Mouse (Mus musculus) cerebellum, adult 9-11 months (tissue): ENCODE results near the gene Hspb3.

Source experiments
- DNase-seq: peaks from one replicate; pipeline ENCODE4 v3.0.0; 2022

Hspb3 gene

DNA sequence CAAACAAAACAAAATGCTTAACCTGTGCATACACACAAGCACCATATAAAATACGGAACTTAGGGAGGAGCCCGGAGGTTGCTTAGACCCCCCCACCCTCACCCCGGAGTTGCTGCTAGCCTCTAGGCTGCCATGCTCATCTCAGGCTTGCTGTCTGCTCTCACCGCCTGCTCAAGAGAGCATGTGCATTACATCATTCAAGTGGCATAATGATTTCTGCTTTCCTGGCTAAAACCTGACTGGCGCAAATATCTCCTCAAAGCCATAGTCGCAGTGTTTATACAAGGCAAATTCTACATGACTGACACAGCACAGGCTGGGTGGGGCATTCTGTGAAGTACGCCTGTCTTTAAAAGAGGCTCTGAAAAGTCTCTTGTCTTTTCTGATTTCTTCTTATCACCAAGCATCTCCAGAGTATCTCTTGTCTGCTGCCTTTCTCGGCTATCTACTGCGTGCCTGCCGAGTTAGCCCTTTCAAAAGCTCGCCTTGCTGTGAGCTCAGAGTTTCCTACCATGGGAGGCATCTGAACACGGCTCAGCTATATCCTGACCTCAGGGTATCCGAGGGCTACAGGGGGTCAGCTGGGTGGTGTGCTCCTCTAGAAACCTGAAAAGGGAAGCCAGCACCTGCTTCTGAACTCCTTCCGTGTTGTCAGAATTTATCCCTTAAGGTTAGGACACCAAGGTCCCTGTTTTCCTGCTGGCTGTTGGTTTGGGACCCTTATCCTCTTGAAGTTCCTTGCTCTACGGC is 28.6 kb downstream of the Hspb3 start:
- no peak for DNase-seq

DNA sequence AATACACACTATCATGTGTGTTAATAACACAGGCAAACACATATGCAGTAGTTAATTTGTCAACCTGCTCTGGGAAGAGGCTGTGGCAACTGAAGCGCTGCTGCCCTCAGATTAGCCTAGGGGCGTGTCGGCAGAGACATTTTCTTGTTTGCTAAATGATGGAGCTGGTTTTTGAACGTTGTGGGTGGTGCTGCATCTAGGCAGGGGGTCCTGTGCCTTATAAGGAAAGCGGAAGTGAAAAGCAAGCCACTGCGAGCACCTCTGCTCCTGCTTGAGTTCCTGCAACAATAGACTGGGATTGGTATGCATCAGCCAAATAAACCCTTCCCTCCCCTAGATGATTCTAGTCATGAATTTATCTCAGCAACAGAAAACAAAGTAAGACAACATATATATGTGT is 31.0 kb downstream of the Hspb3 start:
- no peak for DNase-seq

DNA sequence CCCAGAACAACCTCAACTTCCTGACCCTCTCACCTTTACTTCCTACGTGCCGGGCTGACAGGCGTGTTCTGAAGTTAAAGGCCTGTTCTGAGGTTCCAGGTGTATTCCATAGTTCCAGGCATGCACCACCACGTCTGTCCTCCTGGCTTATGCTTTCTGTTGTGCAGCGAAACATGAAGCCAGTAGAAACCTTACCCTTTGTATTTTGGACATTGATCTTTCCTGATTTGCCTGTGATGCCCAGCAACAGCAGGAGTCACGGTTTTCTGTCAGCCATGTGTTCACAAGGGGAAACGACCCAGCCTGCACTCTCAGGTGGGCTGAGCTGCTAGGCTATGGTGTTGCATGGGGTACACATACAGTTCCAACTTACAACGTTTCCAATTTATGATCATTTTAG is 35.9 kb downstream of the Hspb3 start:
- DNase-seq, result no peak

DNA sequence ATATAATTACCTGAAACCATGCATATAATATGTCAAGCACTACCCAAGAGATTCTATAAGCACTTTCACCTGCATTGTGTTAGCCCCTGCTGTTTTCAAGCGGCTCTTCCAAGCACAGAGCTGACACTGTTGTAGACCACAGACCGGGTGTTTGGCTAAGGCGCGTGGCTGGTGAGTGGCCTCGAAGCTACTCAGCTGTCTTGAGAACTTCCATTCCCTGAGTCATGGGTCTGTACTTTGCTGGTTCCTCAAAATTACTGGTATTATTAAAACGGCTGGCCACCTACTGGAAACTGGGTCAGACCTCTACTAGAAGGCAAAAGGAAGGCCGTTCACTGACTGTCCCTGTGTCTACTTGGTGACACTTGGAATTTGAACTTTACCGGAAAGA is 40.6 kb downstream of the Hspb3 start:
- DNase-seq, result no peak

DNA sequence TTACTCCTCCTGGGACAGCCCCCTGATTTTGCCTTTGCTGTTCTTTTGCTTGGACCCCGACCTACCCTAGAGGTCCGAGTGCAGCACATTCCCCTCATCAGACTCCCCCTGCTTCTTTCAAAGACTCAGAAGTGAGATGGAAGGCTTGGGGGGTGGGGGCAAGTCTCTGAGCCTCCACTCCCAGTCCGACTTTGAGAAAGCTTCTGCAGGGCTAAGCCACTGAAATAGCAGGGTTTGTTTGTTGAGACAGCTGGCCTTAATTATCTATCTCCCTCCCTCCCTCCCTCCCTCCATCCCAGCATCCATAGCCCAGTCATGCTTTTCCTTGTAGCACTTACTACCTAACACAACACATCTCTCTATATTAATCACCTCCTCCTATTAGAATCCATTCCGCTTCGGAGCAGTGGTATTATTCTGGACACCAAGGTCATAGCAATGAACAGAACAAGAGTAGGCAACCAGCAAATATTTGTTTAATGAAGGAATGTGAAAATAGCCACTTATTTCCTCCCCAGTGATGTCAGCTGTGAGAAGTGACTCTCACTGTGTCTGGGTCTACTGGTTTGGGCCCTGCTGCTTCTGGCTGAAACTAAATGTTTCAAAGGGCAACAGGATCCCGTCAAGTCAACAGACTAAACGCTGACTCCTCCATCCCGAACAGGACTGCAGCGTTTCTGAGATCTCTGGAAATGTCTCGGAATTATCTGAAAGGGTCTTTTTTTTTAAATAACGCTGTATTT is 41.2 kb downstream of the Hspb3 start:
- DNase-seq, result no peak

DNA sequence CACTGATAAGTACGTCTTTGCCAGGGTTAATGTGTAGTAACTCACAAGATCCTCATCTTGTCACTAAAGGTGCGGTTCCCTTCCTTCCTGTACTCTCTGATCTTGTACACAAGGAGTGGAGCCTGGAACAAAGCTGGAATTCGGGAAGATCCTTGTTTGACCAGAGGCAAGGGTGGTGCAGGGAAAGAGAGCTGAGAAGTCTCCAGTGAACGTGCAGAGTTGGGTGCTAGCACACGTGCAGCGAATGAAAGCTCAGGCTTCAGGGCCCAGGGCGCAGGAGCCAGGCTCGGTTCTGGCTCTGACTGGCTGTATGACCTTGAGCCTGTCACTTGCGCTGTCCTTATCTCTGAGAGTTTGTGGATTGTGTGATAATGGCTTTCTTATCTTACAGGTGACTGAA is 44.5 kb downstream of the Hspb3 start:
- no peak for DNase-seq

DNA sequence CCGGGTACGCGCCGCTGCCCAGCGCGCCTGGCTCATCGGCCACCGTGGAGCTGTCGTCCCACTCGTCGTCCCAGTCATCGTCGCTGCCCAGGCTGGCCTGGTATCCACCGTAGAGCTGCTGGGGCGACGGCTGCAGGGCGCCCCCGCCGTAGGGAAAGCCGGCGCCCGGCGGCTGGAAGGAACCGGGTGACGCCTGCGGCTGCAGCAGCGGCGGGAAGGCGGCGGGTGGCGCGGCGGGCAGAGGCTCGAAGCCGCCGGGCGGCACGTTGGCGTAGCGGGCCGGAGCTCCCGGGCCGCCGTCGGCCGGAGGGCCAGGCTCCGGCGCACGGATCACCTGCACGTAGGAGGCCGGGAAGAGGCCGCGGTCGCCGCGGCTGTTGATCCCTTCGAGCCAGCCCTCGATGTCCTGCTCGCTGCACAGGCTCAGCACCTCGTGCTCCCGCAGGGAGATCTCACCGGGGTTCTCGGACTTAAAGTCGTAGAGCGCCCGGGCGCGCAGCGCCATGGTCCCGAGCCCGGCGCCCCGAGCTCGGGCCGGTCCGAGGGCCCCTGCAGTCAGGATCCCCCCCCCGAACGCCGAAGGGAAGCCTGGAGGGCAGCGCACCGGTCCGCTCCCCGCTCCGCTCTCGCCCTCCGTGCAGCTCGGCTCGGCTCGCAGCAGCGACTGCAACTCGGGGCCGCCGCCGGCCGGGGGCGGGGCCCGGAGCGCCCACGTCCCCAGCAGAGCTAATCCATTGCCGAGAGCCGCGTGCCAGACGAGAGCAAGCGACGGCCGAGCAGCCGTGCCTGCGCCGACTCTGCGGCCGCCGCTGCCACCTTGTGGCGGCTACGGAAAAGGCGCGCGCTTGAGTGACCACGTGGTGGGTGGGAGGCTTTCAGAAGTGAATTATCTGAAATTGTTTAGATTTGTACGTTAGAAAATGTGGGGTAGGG is 45.3 kb downstream of the Hspb3 start, which contains the start of gene Snx18:
TSS of gene Snx18 (minus strand) at position 674 of the 933 bp plus-strand sequence.
- peak; percentile 92 for DNase-seq

DNA sequence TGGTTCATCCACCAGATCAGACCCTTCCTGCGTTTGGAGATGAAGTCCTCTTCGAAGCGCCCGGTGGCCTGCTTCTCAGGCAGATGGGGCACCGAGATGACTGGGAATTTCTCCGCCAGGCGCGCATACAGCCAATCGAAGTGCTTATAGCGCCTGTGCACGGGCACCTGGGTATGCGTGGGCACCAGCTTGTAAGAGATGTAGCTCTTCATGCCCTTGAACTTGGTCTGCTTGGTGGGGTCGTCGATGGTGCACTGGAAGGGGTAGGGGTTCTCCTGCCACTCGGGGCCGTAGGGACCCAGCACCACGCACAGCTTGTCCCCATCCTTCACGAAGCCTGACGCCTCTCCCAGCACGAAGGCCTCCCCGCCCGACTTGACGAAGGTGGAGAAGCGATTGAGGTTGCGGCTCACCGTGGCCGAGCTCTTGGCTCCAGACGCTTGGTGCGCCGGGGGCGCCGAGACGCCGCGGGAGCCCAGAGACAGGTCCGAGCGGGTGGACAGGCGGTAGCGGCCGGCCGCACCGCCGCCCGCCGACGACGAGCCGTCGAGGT is 46.1 kb downstream of the Hspb3 start:
- no peak for DNase-seq

DNA sequence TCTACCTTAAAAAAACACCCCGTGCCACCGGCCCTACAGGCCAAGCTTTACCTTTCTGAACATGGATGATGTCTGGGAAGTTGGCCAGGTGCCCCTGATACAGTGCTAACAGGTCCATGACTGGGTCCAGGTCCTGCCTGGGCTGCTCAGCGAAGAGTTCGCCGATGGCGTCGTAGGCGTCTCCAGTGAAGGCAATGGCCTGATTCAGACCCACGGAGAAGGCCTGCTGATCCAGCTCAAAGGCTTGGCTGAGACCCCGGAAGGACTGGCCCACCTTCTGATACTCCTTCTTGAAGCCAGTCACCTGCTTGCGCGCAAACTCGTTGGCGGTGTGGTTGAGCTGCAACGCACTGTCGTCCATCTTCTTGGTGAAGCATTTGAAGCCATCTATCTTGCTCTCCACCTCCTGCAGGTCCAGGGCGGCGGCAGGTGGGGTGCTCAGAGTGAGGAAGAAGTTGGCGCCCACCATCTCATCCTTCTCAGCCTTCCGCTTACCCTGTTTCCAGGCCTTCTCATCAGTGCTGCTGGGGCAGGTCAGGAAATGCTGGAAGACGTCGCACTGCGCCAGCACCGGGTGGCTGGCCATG is 46.6 kb downstream of the Hspb3 start:
- DNase-seq, result peak; percentile 61

DNA sequence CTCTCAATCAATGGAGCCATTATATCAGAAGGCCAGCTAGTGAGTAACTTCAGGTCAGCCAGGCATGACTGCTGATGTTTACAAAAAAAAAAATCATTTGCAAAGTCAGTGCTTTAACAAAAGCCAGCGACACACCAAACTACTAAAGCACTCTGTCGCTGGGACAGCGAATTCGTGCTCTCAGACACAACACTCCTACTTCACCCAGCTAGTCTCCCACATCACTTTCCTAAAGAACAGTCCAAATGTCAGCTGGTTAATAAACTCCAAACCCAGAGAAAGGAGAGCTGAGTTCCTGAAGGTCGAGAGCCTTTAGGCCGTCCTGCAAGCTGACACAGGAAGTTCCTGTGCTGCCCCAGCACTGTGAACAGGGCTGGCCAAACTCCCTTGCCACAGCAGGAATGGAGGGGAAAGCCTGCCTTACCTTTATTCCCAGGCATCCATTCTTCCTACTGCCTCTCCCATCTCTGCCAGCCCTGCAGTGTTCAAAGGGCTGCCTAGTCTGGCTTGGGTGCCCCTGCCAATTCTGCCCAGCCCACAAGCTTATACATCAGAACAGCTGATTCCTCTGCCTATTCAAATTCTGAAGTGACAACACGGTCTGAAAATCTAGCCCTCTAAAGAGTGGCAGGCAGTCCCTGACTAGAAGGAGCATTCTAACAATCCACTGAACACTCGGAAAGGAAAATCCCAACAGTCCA is 47.4 kb downstream of the Hspb3 start:
- DNase-seq, result no peak

DNA sequence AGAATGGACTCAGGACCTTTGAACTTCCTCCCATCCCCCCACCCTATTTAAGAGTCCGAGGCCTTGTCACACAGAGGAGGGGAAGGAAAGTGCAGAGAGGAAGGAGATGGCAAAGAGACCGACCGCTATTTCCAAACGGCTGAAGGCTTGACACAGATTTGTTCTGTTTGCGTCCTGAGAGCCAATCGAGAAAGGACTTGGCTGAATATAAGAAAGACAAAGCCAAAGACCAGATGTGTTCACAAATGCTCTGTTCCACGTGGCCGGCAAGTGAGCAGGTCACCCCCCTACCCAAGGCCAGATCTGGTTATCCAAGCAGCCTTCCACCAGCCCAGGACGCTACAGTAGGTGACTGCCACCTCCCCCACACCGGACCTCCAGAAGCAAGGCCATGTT is 47.9 kb downstream of the Hspb3 start:
- no peak for DNase-seq

DNA sequence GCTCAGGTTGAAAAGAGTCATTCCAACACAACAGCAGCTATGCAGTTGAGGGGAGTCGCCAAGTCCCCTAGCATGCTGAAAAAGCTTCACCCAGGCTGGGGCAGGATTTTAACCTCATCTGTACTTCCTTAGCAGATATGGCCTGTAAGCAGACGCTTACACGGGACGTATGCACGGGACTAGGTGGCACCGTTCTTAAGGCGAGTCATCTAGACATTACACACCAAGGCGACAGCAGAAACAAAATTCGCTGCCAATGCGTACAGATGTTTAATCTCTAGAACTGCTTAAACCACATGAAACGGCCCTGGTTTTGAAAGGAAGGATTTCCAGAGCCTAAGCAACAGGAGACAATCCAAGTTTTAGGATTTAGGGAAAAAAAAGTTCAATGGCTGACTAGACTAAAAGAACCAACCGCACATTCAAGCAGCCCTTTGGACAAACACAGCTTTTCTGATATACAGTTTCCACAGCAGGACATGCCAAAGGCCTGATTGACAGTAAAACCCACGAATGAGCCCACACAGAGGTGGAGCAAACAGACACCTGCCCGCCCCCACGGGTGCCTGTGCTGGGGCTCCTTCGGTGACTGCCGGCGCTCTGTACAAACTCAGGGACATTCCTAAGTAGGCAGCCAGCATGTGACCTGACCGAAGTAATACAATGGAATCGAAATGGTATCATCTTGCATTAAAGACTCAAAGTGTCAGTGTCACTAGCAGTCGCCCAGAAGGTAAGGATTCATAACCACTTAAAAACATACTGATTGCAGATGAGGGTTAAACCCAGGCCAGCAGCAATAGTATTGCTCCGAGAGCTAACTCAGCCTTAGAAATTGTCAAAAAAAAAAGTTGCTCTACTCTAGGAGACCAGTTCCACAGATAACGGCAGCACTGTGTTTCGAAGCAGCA is 48.6 kb downstream of the Hspb3 start:
- peak; percentile 79 for DNase-seq

DNA sequence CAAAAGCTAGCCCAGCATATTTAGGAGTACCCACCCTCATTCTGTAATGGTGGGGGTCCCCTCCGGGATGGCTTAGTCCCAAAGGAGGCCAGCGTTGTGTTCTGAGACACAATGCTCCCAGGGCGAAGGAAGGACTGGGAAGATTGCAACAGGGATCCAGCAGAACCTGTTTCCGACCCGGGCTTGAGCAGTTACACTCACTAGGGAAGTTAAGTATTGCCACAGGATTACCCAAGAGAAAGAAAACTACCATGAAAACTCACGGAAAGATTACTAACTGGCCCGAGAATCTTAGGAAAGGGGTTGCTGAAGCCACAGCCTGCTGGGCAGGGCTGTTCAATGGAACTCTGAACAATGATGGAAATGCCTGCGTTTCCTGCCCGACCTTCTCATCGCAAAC is 49.6 kb downstream of the Hspb3 start:
- DNase-seq, result no peak

DNA sequence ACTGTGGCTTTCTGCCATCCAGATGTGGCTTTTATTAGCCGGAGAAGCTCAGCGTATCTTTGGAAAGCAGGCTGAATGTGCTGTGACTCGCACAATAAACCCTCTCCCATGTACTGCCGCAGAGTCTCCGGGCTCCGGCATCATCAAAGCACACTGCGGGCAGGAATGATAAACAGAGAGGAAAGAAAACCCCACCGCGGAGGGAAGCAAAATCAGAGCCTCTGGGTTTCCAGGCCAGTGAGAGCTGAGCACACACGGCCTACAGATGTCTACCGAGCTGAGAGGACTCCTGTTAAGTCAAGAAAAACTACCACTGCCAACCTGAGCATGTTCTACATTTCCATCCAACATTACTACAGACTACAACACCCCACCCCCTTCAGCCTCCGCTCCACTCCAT is 50.1 kb downstream of the Hspb3 start:
- no peak for DNase-seq
